Mouse (Mus musculus): ENCODE data around the gene Mbtps1. TPM values are rescaled to one million over a fixed set of nuclear protein-coding genes. Genes with fewer than 3 reads are reported as not detected.

Gene Mbtps1
- 65.8 and 67.8 TPM in 2 replicates for polyA plus RNA-seq (2015; fragmentation: Nextera tagmentation; extraction: Ambion mirVana)

DNA sequence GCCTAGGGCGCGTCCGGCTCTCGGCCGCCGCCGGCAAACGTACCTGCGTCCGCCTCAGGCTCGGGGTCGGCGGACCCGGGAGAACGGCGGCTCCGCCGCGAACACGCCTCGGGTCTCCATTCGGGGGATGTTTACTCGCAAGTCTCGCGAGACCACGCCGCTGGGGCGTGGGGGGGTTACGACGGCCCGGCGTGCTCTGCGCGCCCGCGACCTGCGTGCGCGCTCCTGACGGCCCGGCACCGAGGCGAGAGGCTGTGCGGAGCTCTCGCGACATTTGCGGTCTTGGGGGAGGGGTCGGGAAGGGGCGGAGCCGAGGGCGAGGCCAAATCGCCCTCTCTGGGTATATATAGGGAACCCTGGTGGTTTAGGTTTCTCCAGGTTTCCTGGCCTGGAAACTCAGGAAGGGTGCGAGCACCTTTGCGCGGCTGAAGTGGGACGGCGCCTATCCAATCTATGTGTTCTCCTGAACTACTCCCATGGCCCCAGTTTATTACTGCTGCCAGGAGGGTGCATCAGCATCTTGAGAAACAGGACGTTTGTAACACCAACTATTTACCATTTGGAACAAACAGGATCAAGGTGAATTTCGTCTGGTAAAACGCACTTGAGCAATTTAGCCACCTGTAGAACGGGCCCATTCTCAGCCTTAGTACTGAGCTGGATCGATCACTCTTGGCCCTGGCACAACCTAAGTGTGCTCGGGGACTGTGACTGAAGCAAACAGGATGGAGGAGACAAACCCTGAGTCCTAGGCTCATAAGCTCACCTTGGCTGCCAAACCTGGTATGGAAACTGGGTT lies at the start of gene Mbtps1:
TSS of gene Mbtps1 (minus strand) at position 133 of the 799 bp plus-strand sequence.
- H3K9ac ChIP-seq (replicated peaks), result peak within 1 kb of the TSS; percentile 89
- 6% methylated on average over 63 of the region's 63 CpGs for WGBS
- peak within 1 kb of the TSS; percentile 95 for H3K27ac ChIP-seq (replicated peaks)
- H3K4me1 ChIP-seq, result peaks cover 34% of the 10 kb centered on the region
- H3K4me2 ChIP-seq (replicated peaks), result peak within 1 kb of the TSS; percentile 90
- peak within 1 kb of the TSS; percentile 79 for H3K4me3 ChIP-seq
- H3K9me3 ChIP-seq, result no peaks in the 10 kb centered on the region
- no peaks in the 10 kb centered on the region for H3K27me3 ChIP-seq
- peaks cover 14% of the 10 kb centered on the region for H3K36me3 ChIP-seq
- peak; percentile 96 for ATAC-seq (replicated peaks)

- Histone ChIP-seq H3K27ac (replicated peaks) (no peak overlapping the region), H3K9me3 (no peaks in the 10 kb centered on the region), H3K27me3 (no peaks in the 10 kb centered on the region), H3K36me3 (peaks cover 14% of the 10 kb centered on the region), H3K4me1 (peaks cover 15% of the 10 kb centered on the region), H3K4me2 (replicated peaks) (no peak overlapping the region), H3K9ac (replicated peaks) (no peak overlapping the region), H3K4me3 (no peak overlapping the region)
- 85% methylated on average over 2 of the region's 2 CpGs for WGBS
- no peak for ATAC-seq (replicated peaks)
Observed at GRCm38 (mm10) chr8:119606224-119606623, 47.7 kb upstream of the Mbtps1 start.

DNA sequence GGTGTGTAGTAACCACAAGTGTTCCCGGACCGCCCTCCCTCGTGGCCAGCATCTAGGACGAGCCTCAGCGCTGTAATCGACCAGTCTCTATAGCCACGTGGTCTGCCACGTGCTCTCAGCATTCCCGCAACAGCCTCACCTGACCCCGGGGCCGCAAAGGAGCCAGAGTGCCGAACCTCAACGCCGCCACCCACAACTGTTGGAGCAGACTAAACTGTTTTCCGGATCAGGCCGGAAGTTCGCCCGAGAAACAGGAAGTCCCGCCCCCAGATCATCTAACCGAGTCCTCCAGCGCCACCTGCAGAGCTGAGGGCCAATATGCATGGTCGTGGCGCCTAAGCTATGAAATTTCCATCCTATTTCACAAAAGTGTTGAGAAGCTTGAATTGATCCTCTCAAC lies 46.5 kb upstream of the Mbtps1 start, which contains the start of gene Taf1c:
TSS of gene Taf1c (minus strand) at position 227 of the 400 bp plus-strand sequence.
- H3K4me2 ChIP-seq (replicated peaks), result peak within 1 kb of the TSS; percentile 85
- no peaks in the 10 kb centered on the region for H3K9me3 ChIP-seq
- no peaks in the 10 kb centered on the region for H3K27me3 ChIP-seq
- ATAC-seq (replicated peaks), result peak; percentile 82
- H3K9ac ChIP-seq (replicated peaks), result peak within 1 kb of the TSS; percentile 74
- H3K4me3 ChIP-seq, result peak within 1 kb of the TSS; percentile 92
- under 1% methylated on average over 23 of the region's 23 CpGs for WGBS
- H3K27ac ChIP-seq (replicated peaks), result peak within 1 kb of the TSS; percentile 60
- peaks cover 15% of the 10 kb centered on the region for H3K4me1 ChIP-seq
- H3K36me3 ChIP-seq, result peaks cover 25% of the 10 kb centered on the region

DNA sequence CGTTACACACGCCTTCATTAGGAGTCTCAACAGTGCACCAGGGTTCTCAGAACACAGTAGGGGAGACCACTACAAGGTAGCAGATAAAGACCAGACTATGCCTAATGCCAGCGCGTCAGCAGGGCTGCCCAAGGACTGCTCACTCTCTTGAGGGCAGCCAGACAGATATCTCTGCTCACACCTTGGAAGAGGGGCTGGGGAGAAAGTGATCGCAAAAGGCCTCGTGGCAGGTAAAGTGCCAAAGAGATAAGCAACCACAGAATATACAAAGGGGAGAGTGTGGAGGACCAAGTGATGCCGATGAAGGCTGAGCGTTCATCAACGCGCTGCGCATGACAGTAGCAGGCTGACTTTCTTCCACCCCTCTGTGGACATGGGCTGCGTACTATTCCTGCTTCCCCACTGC lies 45.9 kb upstream of the Mbtps1 start:
- Histone ChIP-seq H3K9ac (replicated peaks) (peak overlapping the region; percentile 74), H3K4me3 (peak overlapping the region; percentile 92), H3K36me3 (peaks cover 28% of the 10 kb centered on the region), H3K4me2 (replicated peaks) (peak overlapping the region; percentile 85), H3K27me3 (no peaks in the 10 kb centered on the region), H3K4me1 (peaks cover 15% of the 10 kb centered on the region), H3K9me3 (no peaks in the 10 kb centered on the region), H3K27ac (replicated peaks) (0 out of 2 replicates have a peak overlapping the region, but pooled peaks have one; percentile 60)
- ATAC-seq (replicated peaks), result no peak
- WGBS, result 39% methylated on average over 12 of the region's 12 CpGs

DNA sequence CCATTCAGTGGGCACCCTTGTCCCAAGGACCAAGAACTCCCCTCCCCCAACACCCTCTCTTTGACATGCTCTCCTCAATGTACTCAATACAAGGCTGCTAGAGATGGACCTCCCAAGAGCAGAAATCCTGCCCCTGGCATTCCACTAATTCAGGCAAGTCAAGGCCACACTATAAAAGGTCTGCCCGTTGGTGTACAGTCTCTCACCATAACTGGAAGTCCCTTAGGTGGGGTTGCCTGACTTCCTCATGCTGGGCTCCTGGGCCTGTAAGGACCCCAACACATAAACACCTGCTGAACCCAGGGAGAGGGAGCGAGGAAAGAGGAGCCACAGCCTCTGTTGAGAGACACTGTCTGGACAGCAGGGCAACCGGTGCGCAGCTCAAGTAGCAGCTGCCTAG lies 45.2 kb upstream of the Mbtps1 start:
- Histone ChIP-seq H3K4me3 (peak overlapping the region; percentile 92), H3K9me3 (no peaks in the 10 kb centered on the region), H3K27me3 (no peaks in the 10 kb centered on the region), H3K4me2 (replicated peaks) (peak overlapping the region; percentile 85), H3K9ac (replicated peaks) (peak overlapping the region; percentile 74), H3K4me1 (peaks cover 15% of the 10 kb centered on the region), H3K36me3 (peaks cover 34% of the 10 kb centered on the region), H3K27ac (replicated peaks) (no peak overlapping the region)
- 88% methylated on average over 4 of the region's 4 CpGs for WGBS
- ATAC-seq (replicated peaks), result no peak

GRCm38 (mm10) chr8:119591456-119591855 lies 32.9 kb upstream of the Mbtps1 start:
- Histone ChIP-seq H3K4me3 (no peak overlapping the region), H3K4me2 (replicated peaks) (no peak overlapping the region), H3K27ac (replicated peaks) (no peak overlapping the region), H3K36me3 (no peaks in the 10 kb centered on the region; the same call in 1 of the 2 replicates), H3K9ac (replicated peaks) (no peak overlapping the region), H3K9me3 (no peaks in the 10 kb centered on the region), H3K27me3 (no peaks in the 10 kb centered on the region), H3K4me1 (no peaks in the 10 kb centered on the region)
- ATAC-seq (replicated peaks), result no peak
- 92% methylated on average over 7 of the region's 7 CpGs for WGBS

DNA sequence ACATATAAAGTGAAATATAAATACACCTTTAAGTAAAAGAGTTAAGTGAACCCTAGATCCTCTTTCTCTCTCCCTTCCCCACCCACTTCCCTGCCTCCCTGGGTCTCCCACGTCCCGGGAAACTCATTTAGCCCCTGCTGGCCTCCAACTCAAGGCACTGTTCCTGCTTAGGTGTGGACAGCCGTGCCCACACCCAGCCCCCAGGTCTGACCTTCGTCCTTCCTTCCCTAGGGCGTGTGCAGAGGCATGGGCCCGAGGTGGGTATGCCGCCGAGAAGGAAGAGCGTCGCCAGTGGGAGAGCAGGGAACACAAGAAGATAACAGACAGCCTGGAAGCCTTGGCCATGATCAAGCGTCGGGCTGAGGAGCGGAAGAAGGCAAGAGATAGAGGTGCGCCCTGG lies 31.8 kb upstream of the Mbtps1 start:
- Histone ChIP-seq H3K36me3 (no peaks in the 10 kb centered on the region), H3K4me3 (no peak overlapping the region), H3K4me1 (no peaks in the 10 kb centered on the region), H3K4me2 (replicated peaks) (no peak overlapping the region), H3K27ac (replicated peaks) (no peak overlapping the region), H3K9ac (replicated peaks) (no peak overlapping the region), H3K9me3 (no peaks in the 10 kb centered on the region), H3K27me3 (no peaks in the 10 kb centered on the region)
- no peak for ATAC-seq (replicated peaks)
- WGBS, result 82% methylated on average over 14 of the region's 14 CpGs

DNA sequence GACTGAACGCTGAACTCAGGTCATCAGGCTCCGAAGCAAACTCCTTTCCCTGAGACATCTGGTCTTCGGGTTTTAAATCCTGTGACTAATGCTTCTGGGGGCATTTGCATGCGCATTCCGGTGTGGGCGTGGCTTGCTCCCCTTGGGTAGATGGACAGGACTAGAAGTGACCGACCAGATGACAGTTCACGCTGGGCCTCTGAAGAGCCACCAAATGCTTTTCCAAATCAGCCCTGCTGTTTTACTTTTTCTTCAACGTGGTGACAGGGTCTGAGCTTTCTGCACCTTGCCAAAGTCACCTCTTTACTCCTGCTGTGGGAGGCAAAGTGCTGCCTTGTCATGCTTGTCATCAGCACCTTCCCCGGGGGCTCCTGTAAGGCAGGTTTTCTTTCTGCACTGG lies 30.3 kb upstream of the Mbtps1 start:
- ATAC-seq (replicated peaks), result no peak
- 36% methylated on average over 10 of the region's 10 CpGs for WGBS
- Histone ChIP-seq H3K27ac (replicated peaks) (no peak overlapping the region), H3K4me1 (no peaks in the 10 kb centered on the region), H3K27me3 (no peaks in the 10 kb centered on the region), H3K9ac (replicated peaks) (no peak overlapping the region), H3K9me3 (no peaks in the 10 kb centered on the region), H3K4me2 (replicated peaks) (no peak overlapping the region), H3K4me3 (no peak overlapping the region), H3K36me3 (no peaks in the 10 kb centered on the region)

DNA sequence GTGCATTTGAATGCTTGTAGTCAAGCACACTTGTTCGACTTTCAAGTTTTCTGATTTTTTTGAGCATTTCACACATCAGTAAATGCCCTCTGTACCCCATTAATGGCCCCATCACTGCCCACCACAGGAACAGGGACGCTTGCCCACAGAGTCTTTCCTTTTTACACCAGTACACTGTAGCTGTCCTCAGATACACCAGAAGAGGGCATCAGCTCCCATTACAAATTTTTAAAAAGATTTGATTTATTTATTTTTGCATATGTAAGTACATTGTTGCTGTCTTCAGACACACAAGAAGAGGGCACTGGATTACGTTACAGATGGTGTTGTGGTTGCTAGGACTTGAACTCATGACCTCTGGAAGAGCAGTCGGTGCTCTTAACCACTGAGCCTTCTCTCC lies 29.8 kb upstream of the Mbtps1 start:
- H3K36me3 ChIP-seq, result no peaks in the 10 kb centered on the region
- H3K4me1 ChIP-seq, result no peaks in the 10 kb centered on the region
- no peak overlapping the region for H3K4me2 ChIP-seq (replicated peaks)
- no peak overlapping the region for H3K27ac ChIP-seq (replicated peaks)
- H3K9ac ChIP-seq (replicated peaks), result no peak overlapping the region
- no peaks in the 10 kb centered on the region for H3K9me3 ChIP-seq
- no peak overlapping the region for H3K4me3 ChIP-seq
- 67% methylated on average over 4 of the region's 4 CpGs for WGBS
- ATAC-seq (replicated peaks), result no peak
- no peaks in the 10 kb centered on the region for H3K27me3 ChIP-seq

DNA sequence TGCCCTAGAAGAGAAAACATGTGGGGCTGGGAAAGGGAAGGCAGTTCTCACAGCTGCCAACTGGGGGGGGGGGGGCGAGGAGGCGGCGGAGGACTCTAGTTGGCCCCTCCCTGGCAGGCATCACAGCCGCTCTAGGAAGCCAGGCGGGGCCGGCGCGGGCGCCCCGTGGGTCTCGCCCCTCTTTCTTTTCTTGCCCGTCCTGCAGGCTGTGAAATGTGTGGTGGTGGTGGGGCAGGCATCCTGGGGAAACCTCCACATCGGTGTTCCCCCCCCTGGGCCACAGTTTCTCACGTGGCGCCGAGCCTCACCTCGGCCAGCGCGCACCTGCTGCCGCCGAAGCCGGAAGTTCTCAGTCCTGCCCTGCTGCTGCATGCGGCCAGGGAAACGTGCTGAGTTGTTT lies 27.4 kb upstream of the Mbtps1 start:
- no peaks in the 10 kb centered on the region for H3K9me3 ChIP-seq
- H3K27me3 ChIP-seq, result no peaks in the 10 kb centered on the region
- no peaks in the 10 kb centered on the region for H3K4me1 ChIP-seq
- 27% methylated on average over 17 of the region's 24 CpGs for WGBS
- H3K36me3 ChIP-seq, result no peaks in the 10 kb centered on the region
- peak overlapping the region; percentile 44 for H3K4me2 ChIP-seq (replicated peaks)
- H3K9ac ChIP-seq (replicated peaks), result peak overlapping the region; percentile 32; the same call in 1 of the 2 replicates
- no peak for ATAC-seq (replicated peaks)
- no peak overlapping the region for H3K27ac ChIP-seq (replicated peaks)
- H3K4me3 ChIP-seq, result peak overlapping the region; percentile 30

GRCm38 (mm10) chr8:119580441-119581161 lies 22.1 kb upstream of the Mbtps1 start:
- H3K27me3 ChIP-seq, result peaks cover 15% of the 10 kb centered on the region; the same call in 1 of the 2 replicates
- H3K9ac ChIP-seq (replicated peaks), result no peak overlapping the region
- WGBS, result 87% methylated on average over 5 of the region's 5 CpGs
- no peak overlapping the region for H3K4me2 ChIP-seq (replicated peaks)
- H3K4me3 ChIP-seq, result no peak overlapping the region
- H3K27ac ChIP-seq (replicated peaks), result no peak overlapping the region
- no peaks in the 10 kb centered on the region for H3K9me3 ChIP-seq
- H3K4me1 ChIP-seq, result no peaks in the 10 kb centered on the region
- no peaks in the 10 kb centered on the region for H3K36me3 ChIP-seq
- no peak for ATAC-seq (replicated peaks)

- H3K4me2 ChIP-seq (replicated peaks), result no peak overlapping the region
- H3K27ac ChIP-seq (replicated peaks), result no peak overlapping the region
- no peak overlapping the region for H3K4me3 ChIP-seq
- 45% methylated on average over 13 of the region's 13 CpGs for WGBS
- peaks cover 6% of the 10 kb centered on the region for H3K4me1 ChIP-seq
- no peak overlapping the region for H3K9ac ChIP-seq (replicated peaks)
- no peaks in the 10 kb centered on the region for H3K36me3 ChIP-seq
- ATAC-seq (replicated peaks), result no peak
- H3K27me3 ChIP-seq, result peaks cover 15% of the 10 kb centered on the region; the same call in 1 of the 2 replicates
- no peaks in the 10 kb centered on the region for H3K9me3 ChIP-seq
Observed at GRCm38 (mm10) chr8:119579096-119579495, 20.6 kb upstream of the Mbtps1 start.
